Mouse (Mus musculus): Measurements from ENCODE around the gene Srsf4. TPM values are rescaled to one million over a fixed set of nuclear protein-coding genes. Genes with fewer than 3 reads are reported as not detected.
A peak's percentile ranks its signal among the peaks of the same experiment; 100 is the strongest.

Srsf4 gene
- total RNA-seq, 2 experiments from 2014 or later, result 27.4 to 30.6 TPM

- no peak for DNase-seq
Observed at GRCm38 (mm10) chr4:131914891-131915469, 41.6 kb downstream of the Srsf4 start.

DNA sequence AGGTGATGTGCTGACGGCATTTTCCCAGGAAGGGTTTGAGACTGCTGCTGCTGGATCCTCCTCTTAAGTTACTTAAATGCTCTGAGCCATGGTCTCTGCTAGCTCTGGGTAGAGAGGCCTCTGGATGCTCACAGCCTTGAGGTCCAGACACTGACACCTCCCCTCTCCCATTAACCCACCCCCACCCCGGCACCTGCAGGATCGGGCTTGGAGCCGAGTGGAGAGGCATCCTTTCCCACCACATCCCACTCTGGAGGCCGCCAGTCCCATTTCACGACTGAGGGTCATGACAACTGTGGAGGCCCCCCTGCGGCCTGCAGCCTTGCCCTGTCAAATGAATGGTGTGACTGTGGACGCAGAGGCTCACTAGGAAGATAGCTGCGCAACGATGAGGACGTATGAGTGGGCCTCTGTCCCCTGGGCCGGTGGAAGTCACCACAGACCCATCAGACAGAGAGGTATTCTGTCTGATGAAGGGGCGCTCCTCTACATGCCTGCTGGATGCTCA is 42.5 kb downstream of the Srsf4 start:
- no peak for DNase-seq

DNA sequence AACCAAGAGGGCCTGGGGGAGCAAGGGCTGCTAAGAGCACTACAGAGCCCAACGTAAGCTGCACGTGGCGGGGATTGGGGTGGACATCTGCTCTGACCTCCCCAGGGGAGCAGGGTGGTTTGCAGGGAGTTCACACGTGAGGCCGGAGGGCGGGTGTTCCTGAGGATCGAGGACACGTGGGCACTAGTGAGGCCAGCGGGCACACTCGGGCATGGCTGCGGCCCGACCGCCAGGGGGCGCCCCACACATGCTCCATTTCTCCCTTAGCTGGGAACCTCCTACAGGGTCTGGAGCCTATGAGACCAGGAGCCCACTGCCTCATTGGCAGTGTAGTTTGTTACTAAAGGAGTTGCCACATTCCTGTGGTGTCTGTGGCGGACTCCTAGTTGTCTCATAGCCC is 43.0 kb downstream of the Srsf4 start:
- DNase-seq, result peak; percentile 74

DNA sequence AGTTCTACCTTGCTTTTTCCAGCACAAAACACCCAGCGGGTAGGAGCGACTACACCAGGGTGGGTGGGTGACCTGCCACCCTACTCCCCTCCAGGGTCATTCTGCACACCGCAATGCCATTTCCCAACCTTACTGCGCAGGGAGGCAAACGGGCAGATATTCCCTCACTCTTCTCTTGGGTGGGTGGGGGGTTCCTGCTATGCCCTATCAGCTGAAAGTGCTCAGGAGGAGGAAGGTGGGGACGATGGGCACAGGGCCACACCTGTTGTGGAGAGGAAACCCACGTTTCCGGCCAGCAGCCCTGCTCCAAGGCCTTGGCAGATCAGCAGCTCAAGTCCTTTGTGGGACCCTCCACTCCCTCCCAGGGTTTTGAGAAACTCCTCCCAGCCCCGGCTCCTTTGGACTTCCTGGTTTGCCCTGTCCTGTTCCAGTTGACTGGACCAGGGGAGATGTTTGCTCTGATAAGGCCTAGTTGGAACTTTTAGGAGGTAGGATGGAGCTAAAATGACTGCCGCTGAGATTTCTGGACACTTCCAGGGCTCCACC is 43.7 kb downstream of the Srsf4 start:
- DNase-seq, result no peak

DNA sequence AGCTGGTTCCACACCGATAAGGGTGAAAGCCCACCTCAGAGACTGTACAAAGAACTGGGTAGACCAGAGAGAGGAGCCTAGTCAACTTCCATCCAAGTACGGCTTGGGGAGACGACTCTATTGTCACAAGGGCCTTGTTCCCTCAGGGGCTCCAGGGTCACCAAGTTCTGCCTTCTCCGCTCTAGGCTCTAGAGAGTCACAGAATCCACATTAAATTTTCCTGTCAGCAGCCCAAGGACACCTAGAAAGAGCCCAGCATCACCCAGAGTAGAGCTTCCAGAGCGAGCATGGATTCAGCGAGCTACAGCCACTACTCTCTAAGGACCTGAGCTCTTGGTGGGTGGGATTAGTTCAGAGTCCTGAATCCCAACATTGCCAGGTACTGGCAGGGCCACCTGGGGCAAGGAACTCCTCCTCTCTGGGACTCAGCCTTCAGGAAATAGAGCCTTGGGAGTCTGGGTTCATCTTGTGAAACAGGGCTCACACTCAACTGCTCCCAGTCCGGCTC is 44.7 kb downstream of the Srsf4 start:
- no peak for DNase-seq

- DNase-seq, result no peak
Observed at GRCm38 (mm10) chr4:131918711-131919500, 45.5 kb downstream of the Srsf4 start.

- DNase-seq, result no peak
Observed at GRCm38 (mm10) chr4:131919506-131920140, 46.2 kb downstream of the Srsf4 start.

DNA sequence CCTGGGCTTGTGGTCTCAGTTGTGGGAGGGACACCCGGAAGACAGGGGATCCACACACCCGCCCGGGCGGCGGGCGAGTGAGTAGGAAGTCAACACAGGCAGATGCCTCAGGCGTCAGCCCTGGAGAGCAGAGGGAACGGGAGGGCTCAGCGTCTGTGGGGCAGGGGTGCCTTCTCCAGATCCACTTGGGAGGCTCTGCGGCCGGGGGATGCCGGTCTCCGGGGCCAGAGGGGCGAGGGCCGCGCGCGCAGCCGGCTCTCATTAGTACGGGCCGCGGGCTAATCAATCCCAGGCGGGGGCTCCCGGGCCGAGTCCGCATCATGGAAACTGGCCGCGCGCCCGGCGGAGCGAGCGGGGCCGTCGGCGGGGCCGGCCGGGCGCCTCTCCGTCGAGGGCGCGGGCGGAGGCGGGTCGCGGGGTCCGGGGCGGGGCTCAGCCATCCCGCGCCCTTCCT is 46.8 kb downstream of the Srsf4 start:
- peak; percentile 67 for DNase-seq

GRCm38 (mm10) chr4:131920595-131921351 is 47.4 kb downstream of the Srsf4 start:
- DNase-seq, result peak; percentile 56

DNA sequence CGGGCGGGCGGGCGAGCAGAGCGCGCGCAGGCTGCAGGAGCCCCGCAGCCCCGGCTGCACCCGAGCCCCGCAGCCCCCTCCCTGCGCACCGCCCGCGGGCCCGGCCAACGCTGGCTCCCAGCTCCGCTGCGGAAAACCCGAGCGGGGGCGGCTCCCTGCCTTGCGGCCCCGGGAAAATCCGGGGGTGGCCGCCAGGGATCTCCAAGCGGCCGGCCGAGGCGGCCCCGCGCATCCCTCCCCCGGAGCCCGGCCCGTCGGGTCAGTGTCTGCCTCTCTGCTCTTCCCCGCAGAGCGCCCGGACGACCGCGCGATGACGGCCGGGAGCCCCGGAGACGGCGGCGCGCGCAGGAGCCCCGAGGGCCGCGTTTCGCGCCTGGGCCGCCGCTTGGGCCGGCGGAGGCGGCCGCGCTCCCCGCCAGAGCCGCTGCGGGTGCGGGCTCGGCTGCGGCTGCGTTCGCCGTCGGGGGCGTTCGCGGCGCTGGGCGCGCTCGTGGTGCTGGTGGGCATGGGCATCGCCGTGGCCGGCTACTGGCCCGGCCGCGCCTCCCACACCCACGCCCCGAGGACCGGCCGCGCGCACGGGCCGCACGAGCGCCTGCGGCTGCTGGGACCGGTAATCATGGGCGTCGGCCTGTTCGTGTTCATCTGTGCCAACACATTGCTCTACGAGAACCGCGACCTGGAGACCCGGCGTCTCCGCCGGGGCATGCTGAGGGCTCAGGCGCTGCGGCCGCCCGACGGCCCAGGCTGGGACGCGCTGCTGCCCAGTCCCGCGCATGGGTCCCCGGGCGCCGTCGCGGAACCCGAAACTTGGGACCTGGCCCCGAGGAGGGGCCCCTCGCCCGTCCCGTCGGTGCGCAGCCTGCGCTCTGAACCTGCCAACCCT is 48.3 kb downstream of the Srsf4 start, which contains the start of gene Tmem200b:
TSS of gene Tmem200b (plus strand) at position 311 of the 886 bp plus-strand sequence.
- no peak for DNase-seq

GRCm38 (mm10) chr4:131922404-131922803 is 49.0 kb downstream of the Srsf4 start:
- DNase-seq, result no peak

DNA sequence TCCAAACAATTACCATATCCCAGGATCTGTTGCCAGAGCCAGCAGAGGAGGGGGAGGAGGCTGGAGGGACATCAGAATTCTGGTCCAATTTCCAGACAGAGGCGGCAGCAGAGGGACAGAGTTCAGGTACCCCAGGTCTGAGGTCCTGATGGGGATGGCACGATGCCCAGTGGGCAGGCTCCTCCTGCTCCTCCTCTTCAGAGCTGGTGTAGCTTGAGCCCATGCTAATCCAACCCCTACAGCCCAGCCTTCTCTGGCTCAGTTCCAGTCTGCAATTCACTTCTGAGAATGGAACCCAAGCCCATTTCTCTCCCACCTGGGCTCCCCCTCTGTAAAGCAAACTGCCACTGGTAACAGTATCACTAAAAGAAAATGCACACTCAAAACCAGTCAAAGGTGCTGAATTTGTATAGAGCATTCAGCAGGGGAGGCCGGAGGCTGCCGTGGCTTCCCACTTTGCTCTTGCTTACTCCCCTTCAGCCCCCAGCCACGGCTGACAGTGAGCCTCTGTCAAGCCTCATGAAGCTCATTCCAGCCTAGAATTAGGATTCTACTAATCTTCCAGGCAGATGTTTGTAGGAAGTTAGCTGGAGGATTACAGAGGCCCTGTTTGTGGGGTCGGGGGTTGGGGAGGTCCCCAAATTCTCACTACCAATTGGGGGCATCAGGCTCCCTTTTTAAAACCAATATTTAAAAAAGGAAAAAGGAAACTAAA is 50.8 kb downstream of the Srsf4 start:
- DNase-seq, result no peak

DNA sequence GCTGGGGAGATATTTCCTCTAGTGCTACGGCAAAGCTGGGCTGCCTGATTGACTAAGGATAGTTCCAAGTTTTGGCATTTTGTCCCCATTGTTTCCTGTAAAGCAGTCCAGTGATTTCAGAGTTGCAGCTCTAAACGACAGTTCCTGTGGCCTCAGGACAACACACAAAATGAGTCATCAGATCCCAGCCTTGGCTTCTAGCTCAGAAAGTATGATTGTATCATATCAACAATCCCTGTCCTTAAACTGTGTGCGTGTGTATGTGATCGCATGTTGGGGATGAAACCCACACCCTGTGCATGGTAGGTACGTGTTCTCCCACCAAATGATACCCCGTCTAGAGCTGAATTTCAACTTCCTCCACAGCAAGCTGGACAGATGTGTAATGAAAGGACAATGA is 55.7 kb downstream of the Srsf4 start:
- DNase-seq, result no peak

DNA sequence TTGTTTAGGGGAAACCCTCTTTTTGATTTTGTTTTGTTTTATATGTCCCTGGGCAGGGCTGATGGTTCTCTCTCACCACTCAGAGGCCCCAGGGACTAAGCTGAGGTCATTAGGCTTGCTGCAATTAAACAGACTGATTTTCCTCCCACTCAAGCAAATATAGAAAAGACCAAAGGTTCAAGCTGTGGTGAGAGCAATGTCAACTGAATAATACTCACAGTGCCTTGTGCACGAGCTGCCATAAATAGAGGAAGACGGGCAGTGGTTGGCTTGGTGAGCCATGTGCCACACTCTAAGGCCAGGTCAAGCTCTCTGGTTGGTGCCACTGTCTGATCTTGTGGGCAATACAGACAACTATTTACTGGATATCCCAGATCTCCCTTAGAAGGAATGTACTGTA is 66.0 kb downstream of the Srsf4 start:
- no peak for DNase-seq

DNA sequence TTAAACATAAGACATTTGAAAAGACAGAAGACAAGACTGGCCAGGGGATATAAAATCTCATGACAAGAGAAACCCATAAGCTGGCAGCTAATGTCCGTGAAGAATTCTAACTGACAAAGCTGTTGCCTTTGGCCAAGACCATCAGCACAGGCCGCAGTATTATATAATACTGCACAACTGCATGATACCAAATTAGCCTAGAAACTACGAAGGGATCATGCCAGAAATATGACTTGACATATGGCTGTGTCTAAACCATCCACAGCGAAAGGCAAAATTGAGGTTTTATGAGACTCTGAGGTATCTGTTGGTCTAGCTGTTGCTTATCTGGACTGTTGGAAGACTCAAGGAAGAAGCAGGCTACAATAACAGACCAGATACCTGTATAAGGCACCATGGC is 67.4 kb downstream of the Srsf4 start:
- DNase-seq, result no peak

DNA sequence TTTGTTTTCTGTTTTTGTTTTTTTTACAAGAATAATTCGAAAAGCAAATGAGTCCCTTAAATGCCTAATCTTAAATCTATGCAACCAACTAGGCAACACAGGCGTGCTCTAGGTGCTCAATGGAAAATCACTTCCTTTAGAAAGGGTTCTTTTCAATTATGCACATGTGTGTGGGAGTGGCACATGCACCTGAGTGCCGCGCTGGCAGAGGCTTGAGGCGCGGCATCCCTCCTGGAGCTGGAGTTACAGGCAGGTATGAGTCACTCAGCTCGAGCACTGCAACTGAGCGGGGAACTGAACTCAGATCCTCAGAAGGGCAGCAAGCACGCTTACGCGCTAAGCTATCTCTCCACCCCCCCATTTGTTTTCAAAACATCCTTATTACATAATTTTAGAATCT is 74.4 kb downstream of the Srsf4 start:
- DNase-seq, result no peak

GRCm38 (mm10) chr4:131949903-131950302 is 76.5 kb downstream of the Srsf4 start:
- DNase-seq, result no peak

GRCm38 (mm10) chr4:131950657-131951056 is 77.2 kb downstream of the Srsf4 start:
- DNase-seq, result no peak
